Mouse (Mus musculus): ENCODE results near the gene Tinagl1.

DNA sequence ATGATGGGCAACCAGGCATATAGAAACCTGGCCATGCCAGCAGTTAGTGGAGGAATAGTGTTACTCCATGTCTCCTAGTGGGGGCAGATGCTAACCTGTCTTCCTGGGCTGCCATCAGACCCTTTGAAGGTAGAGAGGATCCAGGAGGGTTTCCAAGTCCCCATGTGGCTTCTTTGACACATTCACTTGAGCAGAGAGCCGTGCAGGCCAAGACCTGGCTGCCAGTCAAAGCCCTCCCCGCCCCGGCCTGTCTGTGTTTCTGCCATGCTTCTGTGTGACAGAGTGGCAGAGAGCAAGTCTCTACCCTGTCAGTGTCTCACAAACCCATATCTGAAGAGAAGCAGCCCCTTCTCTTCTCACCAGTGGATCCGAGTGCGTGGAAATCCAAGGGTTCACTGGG is 9.0 kb upstream of the Tinagl1 start:
- TF ChIP-seq CTCF (IDR thresholded peaks at IDR 0.05) (no peak), EP300 (IDR thresholded peaks at IDR 0.05) (no peak)
